Mouse (Mus musculus) forebrain, embryonic 13.5 days (tissue): ENCODE data around the gene Oit1. TPM values are rescaled to one million over a fixed set of nuclear protein-coding genes. Genes with fewer than 3 reads are reported as not detected.

ENCODE experiments used
- ATAC-seq: fragments of 200-750 bp; cut with Nextera tagmentation; 2 replicates; pipeline ENCODE4 v1.8.0; 2017
- H3K27ac ChIP-seq: fragments of 300-500 bp; sonication (generic); 2 replicates; pipeline ENCODE4 v1.5.1; 2015; ENCODE audit warnings: inconsistent platforms, mild to moderate bottlenecking, moderate library complexity
- H3K27me3 ChIP-seq: fragments of 300-500 bp; sonication (generic); 2 replicates; pipeline ENCODE4 v1.6.1; 2015; ENCODE audit warnings: mild to moderate bottlenecking, inconsistent platforms
- H3K36me3 ChIP-seq: fragments of 300-500 bp; sonication (generic); 2 replicates; pipeline ENCODE4 v1.6.1; 2015; ENCODE audit warnings: mild to moderate bottlenecking, inconsistent platforms; ENCODE audit not compliant: poor library complexity, severe bottlenecking
- H3K4me1 ChIP-seq: fragments of 300-500 bp; sonication (generic); 2 replicates; pipeline ENCODE4 v1.6.1; 2015; ENCODE audit warnings: inconsistent platforms
- H3K4me2 ChIP-seq: fragments of 300-500 bp; sonication (generic); 2 replicates; pipeline ENCODE4 v1.6.1; 2015; ENCODE audit warnings: inconsistent platforms, mild to moderate bottlenecking, moderate library complexity
- H3K4me3 ChIP-seq: fragments of 300-500 bp; sonication (generic); 2 replicates; pipeline ENCODE4 v1.5.1; 2015; ENCODE audit warnings: mild to moderate bottlenecking, inconsistent platforms
- H3K9ac ChIP-seq: fragments of 300-500 bp; sonication (generic); 2 replicates; pipeline ENCODE4 v1.6.1; 2015; ENCODE audit warnings: mild to moderate bottlenecking, inconsistent platforms
- H3K9me3 ChIP-seq: fragments of 300-500 bp; sonication (generic); replicated peaks from 2 replicates; pipeline ENCODE4 v1.6.1; 2016; ENCODE audit warnings: inconsistent platforms
- WGBS: fragments of 180-500 bp; shearing (Covaris S2); methylation state at CpG from one replicate; pipeline ENCODE4 v1.1.7; 2015; 5-methylcytosine and 5-hydroxymethylcytosine counted together
- polyA plus RNA-seq: library from polyadenylated mRNA; unstranded; fragments of >200 nt; fragmentation: Nextera tagmentation; extraction: Ambion mirVana; gene quantifications from 2 replicates; pipeline ENCODE4 v1.2.1, GENCODE M21; 2015

Oit1 gene
- polyA plus RNA-seq, 1 experiment from 2014 or later = not detected

DNA sequence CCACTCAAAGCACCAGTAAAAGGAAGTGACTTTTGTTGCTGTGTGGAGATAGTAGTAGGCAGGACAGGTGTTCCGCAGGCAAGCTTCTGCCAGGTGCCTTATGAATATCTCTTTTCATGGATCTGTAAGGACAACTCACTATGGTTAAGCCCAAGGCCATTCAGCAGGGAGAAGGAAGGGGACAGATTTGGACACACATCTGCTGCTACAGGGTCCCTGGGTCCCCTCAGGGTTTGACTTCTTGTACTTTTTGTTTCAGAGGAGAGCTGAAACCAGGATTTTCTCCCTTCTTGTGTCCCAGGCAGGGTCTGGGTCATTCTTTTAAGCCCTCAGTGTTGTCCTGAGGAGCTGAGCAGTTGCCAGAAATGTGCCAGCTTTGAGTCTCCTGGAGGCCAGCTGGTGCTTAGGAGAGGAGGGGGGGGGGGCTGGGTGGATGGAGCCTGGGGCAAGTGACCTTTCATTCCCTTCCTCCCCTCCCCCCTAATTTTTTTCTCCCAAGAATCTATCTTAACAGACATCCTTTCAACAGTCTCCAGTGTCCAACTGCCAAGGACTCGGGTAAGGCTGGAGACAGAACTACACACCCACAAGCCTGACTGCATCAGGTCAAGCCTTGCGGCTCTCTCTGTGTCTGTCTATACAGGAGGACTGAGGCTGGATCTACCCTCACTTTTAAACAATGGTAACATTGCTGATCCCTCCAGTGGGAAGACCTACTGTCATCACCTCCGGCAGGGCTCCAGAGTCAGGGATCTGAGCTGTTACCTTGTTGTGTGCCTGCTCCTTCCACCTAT is 10.6 kb downstream of the Oit1 start:
- Histone ChIP-seq H3K9me3 (no peaks in the 10 kb centered on the region), H3K4me1 (peaks cover 13% of the 10 kb centered on the region), H3K4me3 (no peak overlapping the region), H3K27ac (no peak overlapping the region), H3K36me3 (no peaks in the 10 kb centered on the region), H3K4me2 (no peak overlapping the region), H3K27me3 (no peaks in the 10 kb centered on the region), H3K9ac (0 out of 2 replicates have a peak overlapping the region, but pooled peaks have one; percentile 16)
- 0 out of 2 replicates have a peak, but pooled peaks have one; percentile 48 for ATAC-seq
- 41% methylated on average over 4 of the region's 4 CpGs for WGBS

DNA sequence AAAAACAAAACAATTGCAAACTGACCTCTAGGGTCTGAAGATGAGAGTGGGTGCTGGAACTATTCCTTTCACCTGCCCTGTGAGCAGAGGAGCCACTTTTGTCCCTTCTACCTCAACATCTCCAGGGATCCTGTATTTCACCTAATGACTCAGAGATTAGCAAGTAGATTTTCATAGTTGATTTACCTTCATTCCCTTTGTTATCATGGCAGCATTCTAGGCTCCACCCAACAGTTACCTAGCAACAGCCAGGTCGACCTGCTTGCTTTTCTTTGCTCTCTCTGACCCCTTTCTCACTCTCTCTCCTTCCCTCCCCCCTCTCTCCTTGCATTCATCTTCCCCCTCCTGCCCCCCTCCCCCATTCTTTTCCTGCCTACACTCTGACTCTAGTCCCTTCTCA is 11.4 kb downstream of the Oit1 start:
- peak; percentile 19; the same call in 1 of the 2 replicates for ATAC-seq
- H3K9ac ChIP-seq = 0 out of 2 replicates have a peak overlapping the region, but pooled peaks have one; percentile 16
- no peak overlapping the region for H3K27ac ChIP-seq
- peaks cover 13% of the 10 kb centered on the region for H3K4me1 ChIP-seq
- no peaks in the 10 kb centered on the region for H3K9me3 ChIP-seq
- H3K4me3 ChIP-seq = no peak overlapping the region
- no peaks in the 10 kb centered on the region for H3K27me3 ChIP-seq
- H3K36me3 ChIP-seq = no peaks in the 10 kb centered on the region
- 0% methylated on average over 1 of the region's 1 CpGs for WGBS
- no peak overlapping the region for H3K4me2 ChIP-seq

DNA sequence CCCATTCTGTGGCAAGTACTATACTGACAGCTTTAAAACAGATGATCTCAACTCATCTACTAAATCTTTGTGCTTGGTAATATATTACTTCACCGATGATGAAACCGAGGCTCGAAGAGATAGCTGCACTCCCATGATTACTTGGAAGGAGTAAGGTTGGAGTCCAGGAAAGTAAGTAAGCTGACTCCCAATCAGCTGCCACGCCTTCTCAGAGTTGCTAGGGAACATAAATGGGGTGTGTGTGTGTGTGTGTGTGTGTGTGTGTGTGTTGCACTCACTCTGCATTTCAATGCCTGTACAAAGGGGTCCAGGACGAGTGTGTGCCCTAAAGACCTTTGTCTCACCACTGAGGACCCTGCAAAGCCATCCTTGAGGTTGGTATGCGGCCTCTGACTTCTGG is 12.7 kb downstream of the Oit1 start:
- no peak overlapping the region for H3K27ac ChIP-seq
- H3K9ac ChIP-seq = no peak overlapping the region
- H3K9me3 ChIP-seq = no peaks in the 10 kb centered on the region
- H3K4me3 ChIP-seq = no peak overlapping the region
- no peak overlapping the region for H3K4me2 ChIP-seq
- no peaks in the 10 kb centered on the region for H3K36me3 ChIP-seq
- no peaks in the 10 kb centered on the region for H3K27me3 ChIP-seq
- 69% methylated on average over 6 of the region's 6 CpGs for WGBS
- no peak for ATAC-seq
- peaks cover 13% of the 10 kb centered on the region for H3K4me1 ChIP-seq

DNA sequence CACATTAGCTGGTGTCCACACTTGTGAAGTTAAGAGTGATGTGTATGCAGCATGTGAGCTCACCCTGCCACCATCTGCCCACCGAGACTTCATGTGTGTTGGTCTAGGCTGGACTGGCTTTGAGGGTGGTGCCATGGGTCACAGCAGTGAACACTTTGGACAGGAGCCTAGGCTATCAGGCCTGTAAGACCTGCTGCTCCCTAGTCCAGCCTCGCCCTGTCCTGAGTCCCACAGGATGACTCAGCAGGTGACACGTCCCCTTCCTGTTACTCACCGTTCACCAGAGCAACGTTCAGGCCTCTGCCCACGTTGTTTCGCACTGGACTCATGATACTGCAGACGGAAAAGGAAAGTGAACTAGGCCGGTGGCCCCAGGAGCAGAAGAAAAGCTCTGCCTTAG is 21.7 kb downstream of the Oit1 start:
- Histone ChIP-seq H3K4me1 (no peaks in the 10 kb centered on the region), H3K4me2 (no peak overlapping the region), H3K27me3 (no peaks in the 10 kb centered on the region), H3K9ac (no peak overlapping the region), H3K36me3 (no peaks in the 10 kb centered on the region), H3K4me3 (no peak overlapping the region), H3K27ac (no peak overlapping the region), H3K9me3 (no peaks in the 10 kb centered on the region)
- ATAC-seq = no peak
- WGBS = 93% methylated on average over 9 of the region's 9 CpGs

DNA sequence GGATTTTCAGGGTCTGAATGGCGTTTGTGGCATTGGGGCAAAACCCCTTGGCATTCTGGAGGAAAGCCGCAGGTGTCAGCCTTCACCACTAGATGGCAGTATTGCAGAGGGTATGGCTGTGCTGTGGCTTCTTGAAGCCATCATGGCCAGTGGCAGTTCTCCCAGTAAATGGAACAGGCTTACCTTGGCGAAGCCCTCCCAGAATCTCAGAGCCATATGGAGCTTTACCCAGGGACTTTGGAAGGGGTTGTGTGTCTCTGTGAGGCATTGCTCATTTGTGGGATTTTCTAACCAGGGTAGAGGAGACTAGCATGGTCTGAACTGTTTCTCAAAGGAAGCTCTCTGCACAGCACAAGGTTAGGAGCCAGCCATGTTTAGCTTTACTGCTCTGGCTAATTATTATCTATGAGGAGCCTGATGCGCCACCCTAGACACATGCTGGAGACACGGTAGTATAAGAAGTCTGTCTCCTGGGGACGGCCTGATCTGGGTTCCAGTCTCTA is 22.5 kb downstream of the Oit1 start:
- no peak overlapping the region for H3K27ac ChIP-seq
- no peak overlapping the region for H3K4me3 ChIP-seq
- peak; percentile 90 for ATAC-seq
- 43% methylated on average over 6 of the region's 6 CpGs for WGBS
- no peaks in the 10 kb centered on the region for H3K4me1 ChIP-seq
- no peaks in the 10 kb centered on the region for H3K36me3 ChIP-seq
- no peaks in the 10 kb centered on the region for H3K27me3 ChIP-seq
- no peaks in the 10 kb centered on the region for H3K9me3 ChIP-seq
- H3K9ac ChIP-seq = no peak overlapping the region
- no peak overlapping the region for H3K4me2 ChIP-seq

DNA sequence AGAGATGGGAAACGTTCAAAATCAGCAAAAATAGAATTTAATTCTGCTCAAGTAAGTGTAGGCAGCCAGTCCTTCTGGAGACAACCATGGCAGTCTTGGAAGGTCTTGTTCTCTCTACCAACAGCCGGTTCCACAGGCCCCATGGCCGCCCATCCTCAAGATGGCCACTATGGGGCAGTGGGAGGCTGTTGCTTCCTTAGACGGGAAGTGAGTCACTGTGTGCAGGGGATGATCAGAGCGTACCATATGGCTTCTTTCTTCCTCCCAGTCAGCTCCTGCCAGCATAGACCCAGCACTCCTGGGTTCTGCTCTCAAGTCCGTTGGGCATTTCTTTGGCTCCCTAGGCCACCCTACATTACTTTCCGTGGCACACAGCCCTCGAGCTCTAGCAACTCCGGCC is 29.6 kb downstream of the Oit1 start:
- WGBS = 76% methylated on average over 9 of the region's 9 CpGs
- H3K9me3 ChIP-seq = no peaks in the 10 kb centered on the region
- ATAC-seq = no peak
- no peaks in the 10 kb centered on the region for H3K36me3 ChIP-seq
- no peak overlapping the region for H3K27ac ChIP-seq
- no peak overlapping the region for H3K4me3 ChIP-seq
- no peak overlapping the region for H3K9ac ChIP-seq
- H3K27me3 ChIP-seq = no peaks in the 10 kb centered on the region
- no peaks in the 10 kb centered on the region for H3K4me1 ChIP-seq
- no peak overlapping the region for H3K4me2 ChIP-seq

DNA sequence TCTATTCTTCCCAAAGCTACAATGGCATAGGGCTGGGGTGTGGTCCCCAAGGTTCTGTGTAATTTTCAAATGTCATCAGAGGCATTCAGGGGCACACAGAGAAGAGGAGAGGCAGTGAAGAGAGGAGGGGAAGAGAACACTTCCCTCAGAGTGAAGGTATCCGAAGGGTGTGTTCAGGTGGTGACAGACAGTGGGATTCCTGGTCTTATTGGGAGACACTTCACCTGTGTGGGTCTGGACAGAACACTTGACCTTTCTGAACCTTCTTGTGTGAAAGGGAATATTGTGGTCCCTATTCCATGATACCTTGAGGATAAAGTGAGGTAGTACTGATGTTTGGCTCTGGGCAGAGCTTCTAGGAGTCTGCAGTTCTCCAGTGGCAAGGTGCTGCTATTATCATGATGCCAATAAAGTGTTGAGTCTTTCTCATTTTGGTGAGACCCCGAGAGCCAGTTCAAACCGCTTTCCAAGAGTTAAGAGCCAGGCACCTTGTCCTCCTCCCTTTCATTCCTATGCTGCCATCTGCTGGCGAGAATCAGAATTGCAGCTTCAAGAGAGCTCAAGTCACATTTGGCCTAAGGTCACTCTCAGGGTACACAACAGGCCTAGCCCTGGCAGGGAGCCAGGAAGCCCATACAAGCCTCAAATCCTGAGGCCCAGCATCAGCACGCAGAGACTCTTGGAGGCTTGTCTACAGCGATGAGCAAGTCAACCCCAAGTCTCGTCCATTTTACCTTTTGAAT is 32.1 kb downstream of the Oit1 start:
- Histone ChIP-seq H3K9ac (no peak overlapping the region), H3K27ac (no peak overlapping the region), H3K4me3 (no peak overlapping the region), H3K9me3 (no peaks in the 10 kb centered on the region), H3K4me1 (no peaks in the 10 kb centered on the region), H3K27me3 (no peaks in the 10 kb centered on the region), H3K4me2 (no peak overlapping the region), H3K36me3 (no peaks in the 10 kb centered on the region)
- ATAC-seq = peak; percentile 65
- WGBS = 19% methylated on average over 7 of the region's 7 CpGs

DNA sequence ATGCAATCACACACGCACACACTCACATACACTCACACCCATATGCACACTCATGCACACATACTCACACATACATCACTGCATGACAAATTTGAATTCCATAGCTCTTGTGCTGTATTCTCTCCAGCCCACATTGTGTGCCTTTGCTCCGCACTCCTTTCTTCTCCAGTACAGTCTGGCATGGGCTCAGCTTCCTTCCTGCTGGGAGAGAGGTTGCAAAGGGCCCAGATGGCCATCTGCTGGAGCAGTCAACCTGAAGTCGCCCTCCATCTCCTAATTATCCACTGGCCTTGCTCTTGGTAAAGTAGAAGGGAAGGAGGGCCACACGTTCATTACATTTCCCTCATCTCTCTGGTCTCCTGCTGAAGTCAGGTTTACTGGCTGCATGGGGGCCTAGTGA is 33.0 kb downstream of the Oit1 start:
- Histone ChIP-seq H3K36me3 (no peaks in the 10 kb centered on the region), H3K4me1 (no peaks in the 10 kb centered on the region), H3K27ac (no peak overlapping the region), H3K27me3 (no peaks in the 10 kb centered on the region), H3K4me3 (no peak overlapping the region), H3K9ac (no peak overlapping the region), H3K9me3 (no peaks in the 10 kb centered on the region), H3K4me2 (no peak overlapping the region)
- no peak for ATAC-seq
- 66% methylated on average over 4 of the region's 4 CpGs for WGBS

DNA sequence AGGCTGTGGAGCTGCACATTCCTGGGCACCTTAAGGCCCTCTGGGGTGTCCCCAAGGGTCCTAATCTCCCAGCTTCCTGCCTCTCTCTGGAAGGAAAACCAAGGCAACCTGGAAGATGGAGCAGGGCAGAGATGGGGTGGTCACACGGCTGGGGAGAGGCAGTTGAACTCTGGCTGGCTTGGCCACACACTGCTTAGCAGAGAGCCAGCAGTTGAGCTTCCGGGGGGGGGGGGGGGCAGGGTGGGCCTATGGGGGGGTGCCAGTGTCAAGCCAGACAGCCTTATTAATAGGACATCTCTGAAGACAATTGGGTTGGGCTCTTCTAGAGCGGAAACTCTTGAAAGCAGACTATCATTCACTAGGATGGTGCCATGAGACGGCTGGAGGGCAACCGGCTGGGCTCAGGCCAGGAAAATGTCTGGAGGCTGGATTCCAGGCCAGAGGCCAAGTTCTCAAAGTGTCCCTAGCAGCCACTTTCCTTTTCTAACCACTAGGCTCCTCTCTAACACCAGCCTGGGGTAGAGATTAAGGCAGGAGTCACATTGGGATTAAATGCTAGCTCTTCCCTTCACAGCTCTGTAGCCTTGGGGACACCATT is 35.9 kb downstream of the Oit1 start:
- Histone ChIP-seq H3K4me1 (no peaks in the 10 kb centered on the region), H3K9ac (no peak overlapping the region), H3K4me2 (no peak overlapping the region), H3K36me3 (no peaks in the 10 kb centered on the region), H3K27ac (no peak overlapping the region), H3K9me3 (no peaks in the 10 kb centered on the region), H3K27me3 (no peaks in the 10 kb centered on the region), H3K4me3 (no peak overlapping the region)
- WGBS = 81% methylated on average over 4 of the region's 5 CpGs
- ATAC-seq = no peak

DNA sequence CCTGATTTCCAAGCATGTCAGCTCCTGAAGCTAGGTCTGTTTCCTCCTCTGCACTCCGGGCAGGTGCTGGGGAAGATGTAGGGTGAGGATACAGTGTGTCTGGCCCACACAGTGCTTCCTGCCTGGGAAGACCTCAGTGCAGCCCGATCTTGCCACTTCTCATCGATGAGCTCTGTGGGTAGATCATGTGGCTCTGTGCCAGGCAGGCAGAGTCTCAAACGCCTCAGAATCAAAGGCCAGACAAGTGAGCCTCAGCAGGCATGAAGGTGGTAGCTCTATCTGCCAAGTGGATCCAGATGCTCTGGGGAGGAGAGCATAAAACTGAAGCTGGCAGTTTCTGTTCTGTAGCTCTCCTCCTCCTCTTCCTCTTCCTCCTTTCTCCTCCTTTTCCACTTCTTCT is 38.3 kb downstream of the Oit1 start:
- 70% methylated on average over 4 of the region's 4 CpGs for WGBS
- no peak for ATAC-seq
- H3K9ac ChIP-seq = no peak overlapping the region
- no peaks in the 10 kb centered on the region for H3K27me3 ChIP-seq
- H3K4me2 ChIP-seq = no peak overlapping the region
- no peak overlapping the region for H3K27ac ChIP-seq
- H3K4me1 ChIP-seq = no peaks in the 10 kb centered on the region
- no peaks in the 10 kb centered on the region for H3K36me3 ChIP-seq
- H3K9me3 ChIP-seq = no peaks in the 10 kb centered on the region
- H3K4me3 ChIP-seq = no peak overlapping the region

DNA sequence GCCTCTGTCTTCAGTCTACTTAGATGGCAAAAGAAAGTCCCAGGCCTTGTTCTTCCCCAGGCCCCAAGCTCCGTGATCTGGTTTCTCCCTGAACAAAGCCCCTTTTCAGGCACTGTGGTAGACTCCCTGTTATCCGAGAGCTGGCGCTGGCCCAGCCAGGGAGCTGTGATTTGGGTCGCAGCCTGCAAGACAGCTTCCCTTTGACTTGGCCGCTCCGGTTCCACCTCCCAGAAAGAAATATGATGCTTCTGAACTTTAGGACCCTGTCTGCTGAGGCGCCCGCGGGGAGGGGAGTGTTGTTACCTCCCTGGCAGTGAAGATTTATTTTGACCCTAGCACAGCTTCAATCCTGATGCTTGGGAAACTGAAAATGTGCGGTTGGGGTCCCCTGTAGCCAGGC is 42.6 kb downstream of the Oit1 start:
- H3K4me3 ChIP-seq = no peak overlapping the region
- H3K9ac ChIP-seq = no peak overlapping the region
- H3K4me1 ChIP-seq = peaks cover 15% of the 10 kb centered on the region
- H3K36me3 ChIP-seq = no peaks in the 10 kb centered on the region
- 58% methylated on average over 10 of the region's 10 CpGs for WGBS
- H3K27ac ChIP-seq = no peak overlapping the region
- H3K4me2 ChIP-seq = no peak overlapping the region
- no peak for ATAC-seq
- H3K9me3 ChIP-seq = no peaks in the 10 kb centered on the region
- H3K27me3 ChIP-seq = no peaks in the 10 kb centered on the region

DNA sequence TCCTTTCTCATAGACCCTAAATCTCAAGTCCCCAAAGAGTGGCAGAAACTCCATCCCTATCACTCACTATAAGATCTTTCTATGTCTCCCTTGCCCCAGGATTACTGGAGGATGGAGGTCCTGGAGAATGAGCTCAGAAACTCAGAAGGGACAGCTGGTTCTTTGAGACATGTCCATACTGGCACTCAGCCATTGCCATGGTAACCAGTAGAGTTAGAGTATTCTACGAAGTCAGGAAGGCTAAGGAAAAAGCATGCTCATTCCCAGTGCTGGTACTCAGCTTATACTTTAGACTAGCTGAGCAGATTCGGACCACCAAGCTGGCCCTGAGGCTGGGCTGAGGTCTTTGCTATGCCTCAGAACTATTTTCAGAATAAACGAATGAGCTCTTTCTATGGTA is 44.0 kb downstream of the Oit1 start:
- Histone ChIP-seq H3K9ac (no peak overlapping the region), H3K9me3 (no peaks in the 10 kb centered on the region), H3K4me1 (peaks cover 28% of the 10 kb centered on the region), H3K4me2 (no peak overlapping the region), H3K27ac (no peak overlapping the region), H3K27me3 (no peaks in the 10 kb centered on the region), H3K4me3 (no peak overlapping the region), H3K36me3 (no peaks in the 10 kb centered on the region)
- no peak for ATAC-seq
- 76% methylated on average over 3 of the region's 3 CpGs for WGBS
